In genomic region chr16:33019117-33019770, GRCm38 (mm10) we compare ENCODE assay signal across 10 mouse cellular contexts. TPM values are rescaled to one million over a fixed set of nuclear protein-coding genes. Genes with fewer than 3 reads are reported as not detected.
DNase-seq lines count a peak whose midpoint lies in the region; ATAC-seq lines count a peak whose summit lies in the region.
"Had no signal": no experiment of that assay in that cellular context is flagged by ENCODE, and none has a peak within 500 bp of the region (broad histone marks: within the 10 kb centered on the region; RNA-seq: fewer than 3 reads in every experiment).

No protein-coding gene starts in this region.

- H3K4me2 ChIP-seq in heart, embryonic 11.5 days: no peak overlapping the region

- peak overlapping the region; percentile 60 for H3K4me3 ChIP-seq in megakaryocyte, embryonic 14.5 days (replicated peaks)
- no peak overlapping the region for H3K4me3 ChIP-seq in heart, embryonic 11.5 days (ENCODE audit: low read depth, low read length)

- 76% methylated on average over 21 of the region's 21 CpGs for WGBS in heart, embryonic 11.5 days (ENCODE audit: insufficient replicate concordance)

- H3K9ac ChIP-seq in heart, embryonic 11.5 days (ENCODE audit: low read depth, low read length): no peak overlapping the region

- no peaks in the 10 kb centered on the region for H3K9me3 ChIP-seq in megakaryocyte, embryonic 14.5 days
- H3K9me3 ChIP-seq in heart, embryonic 11.5 days (replicated peaks; ENCODE audit: control insufficient read depth, low read length): no peaks in the 10 kb centered on the region

- peaks cover 45% of the 10 kb centered on the region for H3K36me3 ChIP-seq in megakaryocyte, embryonic 14.5 days (replicated peaks; ENCODE audit: low read length)
- no peaks in the 10 kb centered on the region; the same call in 1 of the 2 replicates for H3K36me3 ChIP-seq in heart, embryonic 11.5 days (ENCODE audit: control insufficient read depth, insufficient read depth, low read length)

- no peak overlapping the region for H3K27ac ChIP-seq in heart, embryonic 11.5 days (ENCODE audit: low read depth, low read length)

- peaks cover 31% of the 10 kb centered on the region for H3K4me1 ChIP-seq in megakaryocyte, embryonic 14.5 days
- no peaks in the 10 kb centered on the region for H3K4me1 ChIP-seq in heart, embryonic 11.5 days (ENCODE audit: control insufficient read depth, insufficient read depth, low read length)

- H3K27me3 ChIP-seq in megakaryocyte, embryonic 14.5 days (replicated peaks): no peaks in the 10 kb centered on the region
- no peaks in the 10 kb centered on the region for H3K27me3 ChIP-seq in heart, embryonic 11.5 days (ENCODE audit: control insufficient read depth, insufficient read depth, low read length)

- no peak for ATAC-seq in megakaryocyte, adult 5-6 weeks (ENCODE audit: poor library complexity, severe bottlenecking)
- ATAC-seq in heart, embryonic 11.5 days (replicated peaks; ENCODE audit: insufficient number of reproducible peaks, low FRiP score, low TSS enrichment): no peak

- DNase-seq in adrenal gland, adult 8-10 months: peak; percentile 30
- peak; percentile 50 for DNase-seq in kidney, adult 18-20 months
- DNase-seq in skeletal muscle tissue, adult 2 months (ENCODE audit: low read depth, low spot score): peak; percentile 42
- no peak for DNase-seq in thymus, postnatal 0 days (ENCODE audit: low spot score)
- DNase-seq in B cell, adult 2 months: no peak
- DNase-seq: lung, postnatal 4 days; thymus, adult 18-20 months had no signal

RNA-seq across cellular contexts. Expression of gene Iqcg, which starts 36.8 kb away (rescaled TPM):
- 3.3 TPM in 1 of 2 replicates, not detected in the other for polyA plus RNA-seq in megakaryocyte, embryonic 14.5 days (2012; ENCODE audit: insufficient read depth, low replicate concordance)
- 0.14 TPM in 1 of 2 replicates, not detected in the other for total RNA-seq in megakaryocyte, adult 5-6 weeks (2015)
- total RNA-seq in megakaryocyte, adult 5-6 weeks (2017): 0.15 and 0.53 TPM in 2 replicates
- total RNA-seq in adrenal gland, adult 8-10 months (2022): 1 to 10 TPM; 1.0 to 6.4 (median 3.7) TPM
- 1.4 and 1.6 TPM in 2 replicates for polyA plus RNA-seq in thymus, postnatal 0 days (2015; fragmentation: Nextera tagmentation; extraction: Ambion mirVana)
- polyA plus RNA-seq in heart, embryonic 11.5 days (2014; fragmentation: Nextera tagmentation; extraction: Ambion mirVana): 1.7 and 1.9 TPM in 2 replicates

RNA-seq across cellular contexts. Expression of gene Rpl35a, which starts 37.0 kb away (rescaled TPM):
- polyA plus RNA-seq in megakaryocyte, embryonic 14.5 days (2012; ENCODE audit: insufficient read depth, low replicate concordance): 18.9 and 136 TPM in 2 replicates
- total RNA-seq in megakaryocyte, adult 5-6 weeks (2015): 1,940 and 2,009 TPM in 2 replicates
- total RNA-seq in megakaryocyte, adult 5-6 weeks (2017): 1,458 and 1,666 TPM in 2 replicates
- total RNA-seq in adrenal gland, adult 8-10 months (2022): 100 to 1,000 TPM; 636 to 871 (median 712) TPM
- polyA plus RNA-seq in thymus, postnatal 0 days (2015; fragmentation: Nextera tagmentation; extraction: Ambion mirVana): 1,296 and 1,346 TPM in 2 replicates
- 744 and 805 TPM in 2 replicates for polyA plus RNA-seq in heart, embryonic 11.5 days (2014; fragmentation: Nextera tagmentation; extraction: Ambion mirVana)

RNA-seq across cellular contexts. Expression of gene Lmln, which starts 43.1 kb away (rescaled TPM):
- 0.02 TPM in 1 of 2 replicates, not detected in the other for polyA plus RNA-seq in megakaryocyte, embryonic 14.5 days (2012; ENCODE audit: insufficient read depth, low replicate concordance)
- total RNA-seq in megakaryocyte, adult 5-6 weeks (2015): 1.4 and 1.6 TPM in 2 replicates
- total RNA-seq in megakaryocyte, adult 5-6 weeks (2017): 2.2 and 2.6 TPM in 2 replicates
- total RNA-seq in adrenal gland, adult 8-10 months (2022): 10 to 100 TPM; 11.7 to 39.2 (median 25.1) TPM
- polyA plus RNA-seq in thymus, postnatal 0 days (2015; fragmentation: Nextera tagmentation; extraction: Ambion mirVana): 0.76 and 0.88 TPM in 2 replicates
- polyA plus RNA-seq in heart, embryonic 11.5 days (2014; fragmentation: Nextera tagmentation; extraction: Ambion mirVana): 3.3 and 3.6 TPM in 2 replicates

Comparison
In these comparisons a context has a peak if more than half of its experiments do, and no peak if none do; other contexts are left out.
1. DNase-seq: peak in adrenal gland, adult 8-10 months (single experiment), kidney, adult 18-20 months (single experiment) and skeletal muscle tissue, adult 2 months (single experiment); none in thymus, postnatal 0 days (single experiment) and B cell, adult 2 months (0 of 2).